Mouse (Mus musculus): ENCODE results near the gene Git2.

Git2 gene

GRCm38 (mm10) chr5:114686726-114687210 lies 88.5 kb downstream of the Git2 start:
- no peak for DNase-seq (ENCODE audit: low spot score in 2 of 2)

- DNase-seq (ENCODE audit: low spot score in 2 of 2): no peak
Measured at GRCm38 (mm10) chr5:114685986-114686385, 89.3 kb downstream of the Git2 start.

DNA sequence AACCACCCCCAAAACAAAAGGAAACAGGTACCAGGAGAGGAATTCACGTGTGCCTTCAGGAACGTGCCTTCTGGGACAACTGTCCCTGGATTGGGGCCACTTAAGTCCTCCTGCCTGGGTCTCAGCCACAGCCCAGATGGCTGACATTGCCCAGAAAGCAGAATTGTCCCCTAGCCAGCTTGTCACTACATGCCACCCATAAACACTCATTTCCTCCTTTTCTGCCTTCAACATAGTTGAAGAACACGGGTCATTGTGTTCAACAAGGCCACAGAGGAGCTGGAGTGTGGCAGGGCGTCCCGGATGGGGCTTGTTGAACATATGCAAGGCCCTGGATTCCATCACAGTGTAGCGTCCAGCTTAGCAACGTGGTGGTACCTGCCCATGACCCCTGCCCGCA lies 93.6 kb downstream of the Git2 start:
- no peak for DNase-seq (ENCODE audit: low spot score in 2 of 2)

DNA sequence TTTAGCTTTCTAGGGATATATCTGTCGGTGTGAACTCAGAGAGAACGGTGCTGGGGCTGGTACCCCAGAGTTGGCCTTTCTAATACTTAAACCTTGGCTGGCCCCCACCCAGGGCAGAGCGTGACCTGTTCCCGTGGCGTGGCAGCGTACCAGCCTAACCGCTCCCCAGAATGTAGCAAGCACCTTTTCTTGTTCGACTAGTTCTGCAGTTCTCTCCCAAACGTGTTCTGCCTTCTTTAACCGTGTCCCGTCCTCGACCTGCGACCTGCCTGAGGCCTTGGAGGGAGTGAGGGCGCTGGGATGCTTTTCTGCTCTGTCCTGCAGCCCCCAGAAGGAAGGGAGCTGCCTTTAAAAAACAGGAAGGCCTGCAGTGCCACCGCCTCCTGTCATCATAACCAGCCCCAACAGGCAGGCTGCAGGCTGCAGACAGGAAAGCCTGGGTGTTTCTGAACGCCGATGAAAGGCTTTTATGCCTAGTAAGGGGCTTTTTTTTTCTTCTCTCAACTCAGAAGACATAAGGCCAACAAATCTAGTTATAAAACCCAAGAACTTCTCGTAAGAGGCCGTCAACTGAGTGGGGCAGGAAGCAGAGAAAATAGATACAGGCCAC lies 94.5 kb downstream of the Git2 start:
- no peak for DNase-seq (ENCODE audit: low spot score in 2 of 2)

DNA sequence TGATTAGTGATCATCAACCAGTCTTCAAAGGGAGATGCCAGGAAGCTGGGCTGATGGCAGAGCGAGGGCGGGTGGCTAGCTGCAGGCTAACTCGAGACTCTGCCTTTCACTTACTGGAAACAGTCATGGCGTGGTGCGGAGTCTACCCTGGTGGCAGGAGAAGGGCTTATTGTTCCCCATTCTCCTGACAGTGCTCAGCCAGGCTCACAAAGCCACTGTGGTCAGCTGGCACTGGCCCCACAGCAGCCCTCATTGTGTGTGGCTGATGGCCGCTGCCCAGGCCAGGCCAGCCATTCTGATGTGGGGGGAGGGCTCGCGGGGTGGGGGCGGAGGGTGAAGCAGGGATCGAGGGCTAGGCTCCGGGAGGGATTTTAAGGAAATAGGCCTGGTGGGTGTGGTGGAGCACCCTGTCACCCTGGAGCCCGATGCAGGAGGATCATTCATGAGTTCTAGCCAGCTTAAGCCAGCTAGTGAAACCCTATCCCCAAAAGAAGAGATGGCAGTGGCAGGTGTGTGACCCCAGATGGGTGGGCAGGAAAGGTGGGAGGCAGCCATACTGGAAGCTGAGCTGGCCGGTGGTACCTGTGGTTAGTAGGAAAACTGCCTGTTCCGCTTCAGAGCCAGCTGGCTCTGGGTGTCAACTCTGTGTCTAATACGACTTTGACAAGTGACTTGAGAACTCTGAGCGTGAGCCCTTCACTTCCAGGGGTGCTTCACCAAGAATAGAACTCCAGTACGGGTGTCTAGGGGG lies 95.3 kb downstream of the Git2 start:
- DNase-seq (ENCODE audit: low spot score in 2 of 2): no peak

Measured in cerebellum, postnatal 4 days (tissue).